Mouse (Mus musculus) heart, adult 2 months (tissue): ENCODE measurements around the gene Nhsl1.

Experiments
- CTCF ChIP-seq: fragments of 200-600 bp; IDR thresholded peaks from 2 replicates; pipeline ENCODE4 v1.8.1; 2022; ENCODE audit warnings: antibody characterized with exemption, mild to moderate bottlenecking, moderate library complexity
- POLR2A ChIP-seq: fragments of 200-500 bp; IDR thresholded peaks from 2 replicates; pipeline ENCODE4 v1.6.1; 2011; ENCODE audit warnings: mild to moderate bottlenecking, low read depth, low read length, control low read depth; ENCODE audit not compliant: insufficient read depth

- TF ChIP-seq CTCF, result peak; percentile 85
- TF ChIP-seq POLR2A, result no peak
Observed at GRCm38 (mm10) chr10:18318916-18319481, at the start of gene Nhsl1.
